Mouse (Mus musculus) NIH3T3 (cell line): Measurements from ENCODE around the gene Daxx.
"Not testable (repeated sequence)": the region's sequence is repeated elsewhere in the genome, so short reads cannot be mapped to it uniquely, and the experiment has no call there.

Source experiments
- DNase-seq: peaks from one replicate; pipeline ENCODE4 v3.0.0-alpha.2; 2012; ENCODE audit warnings: low read depth

The Daxx gene

DNA sequence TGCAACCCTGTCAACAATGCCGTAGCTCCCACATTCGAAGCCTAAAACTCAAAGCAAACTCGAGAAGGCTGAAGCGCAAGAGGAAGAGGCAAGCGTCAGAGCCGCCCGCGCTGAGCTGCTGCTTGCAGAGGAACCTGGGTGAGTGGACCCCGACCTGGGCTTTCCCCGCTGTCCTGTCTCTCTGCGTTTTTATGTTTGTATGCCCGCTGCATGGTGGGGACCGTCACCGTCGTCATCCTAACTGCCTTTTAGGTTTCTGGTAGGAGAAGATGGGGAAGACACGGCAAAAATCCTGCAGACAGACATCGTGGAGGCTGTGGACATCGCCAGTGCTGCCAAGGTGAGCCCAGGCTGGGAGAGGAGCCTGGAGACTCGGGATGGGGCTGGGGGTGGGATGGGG is 32.2 kb downstream of the Daxx start:
- no peak for DNase-seq

- no peak for DNase-seq
Measured at GRCm38 (mm10) chr17:33943454-33943853, 34.2 kb downstream of the Daxx start.

- DNase-seq, result no peak
Measured at GRCm38 (mm10) chr17:33947430-33948089, 38.3 kb downstream of the Daxx start.

DNA sequence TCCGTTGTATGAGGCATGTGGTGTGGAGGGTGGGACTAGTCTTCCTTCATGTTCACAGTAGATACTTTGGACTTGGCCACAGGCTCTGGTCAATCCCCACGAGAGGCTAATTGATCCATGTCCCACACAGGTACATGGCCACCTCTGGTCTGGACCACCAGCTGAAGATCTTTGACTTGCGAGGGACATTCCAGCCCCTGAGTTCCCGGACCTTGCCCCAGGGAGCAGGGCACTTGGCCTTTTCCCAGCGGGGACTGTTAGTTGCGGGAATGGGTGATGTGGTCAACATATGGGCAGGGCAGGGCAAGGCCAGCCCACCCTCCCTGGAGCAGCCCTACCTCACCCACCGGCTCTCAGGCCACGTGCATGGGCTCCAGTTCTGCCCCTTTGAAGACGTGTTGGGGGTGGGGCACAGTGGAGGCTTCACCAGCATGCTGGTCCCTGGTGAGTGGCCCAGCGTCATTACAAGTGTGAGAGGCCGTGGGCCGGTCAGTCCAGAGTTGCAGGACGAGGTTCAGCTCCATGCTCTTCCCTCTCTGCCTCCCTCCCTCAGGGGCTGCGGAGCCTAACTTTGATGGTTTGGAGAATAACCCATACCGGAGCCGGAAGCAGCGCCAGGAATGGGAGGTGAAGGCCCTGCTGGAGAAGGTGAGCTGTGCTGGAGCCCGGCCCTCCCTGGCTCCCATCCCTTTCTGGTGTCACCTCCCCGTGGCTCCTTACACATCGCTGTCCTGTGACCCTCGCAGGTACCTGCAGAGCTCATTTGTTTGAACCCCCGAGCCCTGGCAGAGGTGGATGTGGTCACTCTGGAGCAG is 39.1 kb downstream of the Daxx start:
- no peak for DNase-seq

- no peak for DNase-seq
Measured at GRCm38 (mm10) chr17:33948905-33949537, 39.8 kb downstream of the Daxx start.

DNA sequence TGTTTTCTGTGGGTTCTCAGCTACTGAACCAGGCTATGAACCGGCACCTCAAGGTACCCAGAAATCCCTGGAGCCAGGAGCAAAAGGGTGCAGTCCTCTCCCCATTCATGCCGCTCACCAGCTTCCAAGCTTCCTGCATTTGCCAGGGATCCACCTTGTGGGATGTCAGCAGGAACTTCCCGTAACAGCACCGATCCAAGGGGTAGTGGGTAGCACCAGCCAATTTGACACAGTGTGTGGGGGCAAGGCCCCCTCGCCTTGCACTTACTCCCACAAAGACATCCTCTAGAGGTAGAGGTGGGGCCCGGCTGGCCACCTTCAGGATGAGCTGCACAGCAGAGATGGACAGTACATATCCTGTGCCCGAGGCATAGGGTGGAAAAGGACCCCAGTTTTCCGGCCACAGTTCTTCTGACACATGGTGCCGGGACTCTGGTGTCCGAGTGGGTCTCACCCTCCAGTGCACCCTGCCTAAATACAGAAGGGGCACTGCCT is 41.0 kb downstream of the Daxx start:
- no peak for DNase-seq

DNA sequence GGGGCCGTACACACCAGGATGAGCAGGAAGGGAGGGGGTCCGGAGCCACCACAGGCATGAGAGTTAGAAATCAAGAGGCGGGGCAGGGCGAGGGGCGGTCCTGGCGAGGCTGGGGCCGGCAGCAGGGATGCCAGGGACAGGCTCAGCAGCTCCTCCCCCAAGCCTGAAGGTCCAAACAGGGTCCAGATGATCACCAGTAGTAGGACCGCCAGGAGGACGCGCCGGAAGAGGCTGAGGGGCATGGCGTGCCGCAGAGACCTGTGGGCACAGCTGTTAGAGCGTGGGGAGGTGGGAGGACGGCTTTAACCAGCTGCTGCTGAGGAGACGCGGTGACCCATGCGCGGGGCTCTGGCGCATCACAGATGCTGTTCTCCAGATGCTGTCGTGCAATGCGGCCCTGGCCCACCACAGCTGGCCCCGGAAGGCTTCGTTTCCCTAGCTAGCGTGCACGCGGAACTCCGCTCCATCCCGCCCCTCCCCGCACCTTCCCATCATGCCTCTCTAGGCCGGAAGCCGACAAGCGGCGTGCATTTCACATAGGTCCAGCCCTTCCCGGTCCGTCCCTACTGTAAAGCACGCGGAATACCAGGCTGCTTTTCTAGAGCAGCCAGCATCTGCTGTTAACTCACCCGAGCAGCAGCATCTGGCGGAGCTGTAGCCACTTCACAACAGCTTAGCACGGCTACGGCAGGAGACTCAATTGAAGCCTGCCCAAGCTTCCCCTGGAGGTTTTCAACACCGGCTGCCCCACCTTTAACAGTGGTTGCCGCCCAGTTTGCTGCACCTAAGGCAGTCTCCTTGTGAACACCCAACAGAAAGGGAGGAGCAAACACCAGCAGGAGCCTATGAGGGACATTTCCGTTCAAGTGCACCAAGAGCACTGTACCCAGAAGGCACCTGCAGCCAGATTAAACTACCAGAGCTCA is 42.1 kb downstream of the Daxx start, which contains the start of gene B3galt4:
Gene B3galt4, minus strand, starts transcription at position 468 of the 926 bp plus-strand sequence.
- DNase-seq, result peak; percentile 93

DNA sequence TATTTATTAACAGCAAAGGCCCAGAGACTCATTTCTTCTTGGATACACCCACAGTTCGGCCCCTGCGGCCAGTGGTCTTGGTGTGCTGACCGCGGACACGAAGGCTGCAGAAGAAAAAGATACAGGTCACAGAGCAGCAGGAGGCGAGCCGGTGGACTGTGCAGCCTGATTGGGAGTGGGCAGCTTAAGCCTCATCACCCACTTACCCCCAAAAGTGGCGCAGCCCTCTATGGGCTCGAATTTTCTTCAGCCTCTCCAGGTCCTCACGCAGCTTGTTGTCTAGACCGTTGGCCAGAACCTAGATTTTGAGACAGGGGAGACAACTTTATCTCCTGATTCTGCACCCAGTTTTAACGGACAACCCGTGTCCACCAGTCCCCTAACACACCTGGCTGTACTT is 42.8 kb downstream of the Daxx start:
- not testable (repeated sequence) for DNase-seq

GRCm38 (mm10) chr17:33952879-33953278 is 43.7 kb downstream of the Daxx start:
- DNase-seq, result no peak

- no peak for DNase-seq
Measured at GRCm38 (mm10) chr17:33953310-33953709, 44.1 kb downstream of the Daxx start.

DNA sequence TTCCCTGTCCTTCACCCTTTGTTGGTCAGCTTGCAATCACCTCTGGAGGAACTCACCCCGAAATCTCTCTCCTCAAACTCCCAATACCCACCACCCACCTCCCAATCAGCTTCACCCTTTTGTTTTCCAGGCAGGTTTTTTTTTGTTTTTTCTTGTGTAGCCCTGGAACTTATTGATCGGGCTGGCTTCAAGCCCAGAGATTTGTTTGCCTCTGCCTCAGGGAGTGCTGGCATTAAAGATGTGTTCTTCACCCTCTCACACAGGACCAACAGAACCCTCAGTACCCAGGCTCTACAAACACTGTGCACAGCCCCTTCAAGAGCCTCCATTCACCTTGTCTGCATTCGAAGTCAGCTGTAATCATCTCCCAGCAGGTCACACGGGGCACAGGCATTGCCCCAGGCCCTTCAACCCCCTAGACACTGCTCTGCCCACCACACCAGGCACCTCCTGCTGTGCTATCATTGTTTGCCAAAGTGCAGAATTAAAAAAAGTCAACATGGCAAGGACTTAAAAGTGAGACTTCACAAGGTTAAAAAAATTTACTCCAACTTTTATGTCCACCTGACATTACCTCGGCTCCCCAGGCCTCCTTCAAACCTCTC is 44.8 kb downstream of the Daxx start:
- peak; percentile 70 for DNase-seq

DNA sequence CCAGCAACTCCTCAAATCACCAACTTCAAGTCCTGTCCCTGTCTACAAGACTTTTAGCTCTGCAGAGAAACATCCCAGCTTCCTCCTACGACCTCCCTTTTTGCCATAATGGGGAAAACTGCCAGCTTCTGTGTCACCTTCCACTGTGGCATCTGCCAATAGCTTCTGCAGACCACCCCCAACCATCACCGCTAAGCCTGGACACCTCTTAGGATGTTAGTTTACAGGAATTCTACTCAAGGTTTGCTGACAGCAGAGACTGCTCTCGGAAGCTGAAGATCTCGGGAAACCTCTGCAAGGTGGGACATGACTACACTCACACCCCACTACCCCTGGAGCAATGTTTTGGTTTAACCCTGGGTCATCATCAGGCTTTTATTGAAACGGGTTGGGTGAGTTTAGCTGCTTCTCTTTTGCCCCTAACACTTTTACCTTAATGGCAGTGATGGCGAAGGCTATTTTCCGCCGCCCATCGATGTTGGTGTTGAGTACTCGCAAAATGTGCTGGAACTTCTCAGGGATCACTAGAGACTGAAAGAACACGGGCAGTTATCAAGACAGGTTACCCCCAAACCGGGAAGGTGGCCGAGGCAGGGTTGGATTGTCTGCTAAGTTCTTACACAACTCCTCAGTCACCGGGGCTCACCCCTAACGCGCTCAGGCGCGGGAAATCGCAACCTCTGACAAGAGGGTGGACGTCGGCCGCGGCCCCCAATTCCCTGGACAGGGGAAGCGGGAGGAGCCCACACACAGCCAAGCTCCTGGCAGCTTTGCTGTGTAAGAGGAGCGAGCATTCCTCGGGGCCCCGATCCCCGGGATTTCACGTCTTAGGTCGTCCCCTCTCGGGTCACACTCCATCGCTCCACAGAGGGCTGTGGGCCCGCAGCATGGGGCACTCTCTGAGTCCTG is 45.7 kb downstream of the Daxx start:
- peak; percentile 66 for DNase-seq

GRCm38 (mm10) chr17:33955555-33956214 is 46.5 kb downstream of the Daxx start, which contains the start of the genes Vps52 and Rps18:
TSS of gene Vps52 (plus strand) at chr17:33955812.
TSS of gene Rps18 (minus strand) at chr17:33956001.
- DNase-seq, result peak; percentile 97

DNA sequence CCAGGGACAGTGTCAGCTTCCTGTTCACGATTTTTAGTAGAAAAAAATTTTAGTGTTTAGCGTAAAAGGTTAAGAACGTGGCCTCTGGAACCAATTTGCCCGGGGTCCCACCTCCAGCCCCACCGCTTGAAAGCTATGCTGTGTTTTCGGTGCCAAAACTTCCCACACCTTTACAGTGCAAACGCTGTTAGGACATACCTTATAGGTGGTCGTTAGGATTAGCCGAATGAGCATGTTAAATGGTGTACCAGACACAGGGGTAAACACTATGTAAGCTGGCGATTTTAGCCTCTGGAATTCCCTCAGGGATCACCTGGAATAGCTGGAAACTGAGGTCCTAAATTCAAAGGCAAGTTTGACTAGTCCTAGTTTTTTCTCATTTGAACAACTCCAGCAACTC is 47.1 kb downstream of the Daxx start:
- peak; percentile 35 for DNase-seq

DNA sequence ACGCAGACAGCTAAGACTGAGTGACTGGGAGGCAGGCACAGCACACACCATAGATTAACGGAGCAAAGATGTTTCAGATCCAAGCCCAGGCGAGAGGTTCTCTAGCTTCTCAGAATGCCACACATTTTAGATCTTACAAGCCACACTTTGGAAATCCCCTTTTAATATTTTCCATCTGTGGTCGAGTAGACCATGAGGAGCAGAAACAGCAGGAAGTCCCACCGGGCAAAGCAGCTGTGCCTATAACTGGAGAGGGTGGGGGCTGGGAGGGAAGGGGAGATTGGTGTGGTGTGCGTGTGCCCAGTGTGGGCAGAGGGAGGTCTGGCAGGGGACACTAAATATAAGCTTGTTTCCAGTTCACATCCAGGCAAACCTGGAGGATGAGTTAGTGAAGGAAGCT is 48.3 kb downstream of the Daxx start:
- no peak for DNase-seq

- DNase-seq, result no peak
Measured at GRCm38 (mm10) chr17:33958451-33958850, 49.2 kb downstream of the Daxx start.

DNA sequence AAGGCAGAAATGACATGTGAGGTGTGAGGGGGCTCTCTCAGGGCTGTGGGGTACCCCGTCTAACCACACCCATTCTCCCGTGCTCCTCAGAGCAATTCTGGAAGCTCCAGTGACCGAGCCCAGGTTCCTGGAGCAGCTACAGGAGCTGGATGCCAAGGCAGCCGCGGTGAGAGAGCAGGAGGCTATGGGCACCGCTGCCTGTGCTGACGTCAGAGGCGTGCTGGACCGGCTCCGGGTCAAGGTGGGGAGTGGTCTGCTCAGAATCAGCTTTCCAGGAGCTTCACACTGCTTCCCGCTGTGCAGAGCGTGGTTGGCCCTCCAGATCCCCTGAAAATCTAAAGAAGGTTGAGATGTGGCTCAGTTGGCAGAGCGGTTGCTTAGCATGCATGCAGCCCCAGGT is 49.9 kb downstream of the Daxx start:
- no peak for DNase-seq

DNA sequence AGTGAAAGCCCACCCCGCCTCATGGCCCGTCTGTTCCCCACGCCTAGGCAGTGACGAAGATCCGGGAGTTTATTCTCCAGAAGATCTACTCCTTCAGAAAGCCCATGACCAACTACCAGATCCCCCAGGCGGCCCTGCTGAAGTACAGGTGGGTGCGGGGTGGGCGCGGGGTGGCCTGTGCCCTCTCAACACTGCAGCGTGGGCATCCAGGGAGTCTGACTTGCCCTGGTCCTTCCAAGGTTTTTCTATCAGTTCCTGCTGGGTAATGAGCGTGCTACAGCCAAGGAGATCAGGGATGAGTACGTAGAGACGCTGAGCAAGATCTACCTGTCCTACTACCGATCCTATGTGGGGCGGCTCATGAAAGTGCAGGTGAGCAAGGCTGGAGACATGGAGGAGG is 50.7 kb downstream of the Daxx start:
- DNase-seq, result no peak

GRCm38 (mm10) chr17:33962876-33963275 is 53.7 kb downstream of the Daxx start:
- DNase-seq, result no peak
